Mouse (Mus musculus): Measurements from ENCODE around the gene Grin2d. TPM values are rescaled to one million over a fixed set of nuclear protein-coding genes. Genes with fewer than 3 reads are reported as not detected.

Grin2d gene
- polyA plus RNA-seq, 1 experiment from 2014 or later, result 0.43 TPM

DNA sequence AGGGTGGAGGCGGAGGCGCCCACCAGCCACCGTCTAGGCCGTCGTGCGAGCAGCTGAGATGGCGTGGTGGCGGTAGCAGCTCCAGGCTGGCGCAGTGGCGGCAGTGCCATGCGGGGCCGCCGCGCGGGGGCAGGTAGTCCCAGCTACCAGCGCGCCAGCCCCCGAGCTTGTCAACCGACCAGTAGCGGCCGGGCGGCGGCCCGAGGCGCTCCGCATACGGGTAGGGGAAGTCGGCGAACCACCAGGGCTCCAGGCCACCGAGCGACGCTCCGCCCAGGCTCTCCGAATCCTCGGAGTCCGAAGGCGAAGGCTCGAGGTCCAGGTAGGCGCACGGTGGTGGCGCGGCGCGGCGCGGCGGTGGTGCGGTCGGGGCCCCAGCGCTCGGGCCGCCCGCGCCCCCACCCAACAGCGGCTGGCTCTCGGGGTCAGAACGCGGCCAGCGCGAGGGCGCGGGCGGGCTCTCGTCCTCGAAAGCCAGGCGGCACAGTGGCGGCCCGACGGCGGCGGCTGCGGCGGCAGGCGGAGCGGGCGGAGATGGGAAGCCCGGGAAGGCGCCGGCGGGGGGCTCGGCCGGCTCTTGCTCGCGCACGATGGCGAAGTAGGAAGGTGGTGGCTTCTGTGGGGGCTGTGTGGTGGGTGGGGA lies 44.9 kb downstream of the Grin2d start:
- Histone ChIP-seq H3K9ac (peak overlapping the region; percentile 41), H3K4me1 (ENCODE audit: insufficient read depth) (peaks cover 7% of the 10 kb centered on the region), H3K4me2 (peak overlapping the region; percentile 67), H3K27me3 (ENCODE audit: insufficient read depth, low read length) (peaks cover 47% of the 10 kb centered on the region), H3K4me3 (ENCODE audit: low read depth, low read length) (peak overlapping the region; percentile 44), H3K36me3 (ENCODE audit: insufficient read depth) (peaks cover 13% of the 10 kb centered on the region), H3K27ac (ENCODE audit: low read depth) (no peak overlapping the region), H3K9me3 (ENCODE audit: low read depth, low read length) (no peaks in the 10 kb centered on the region)
- WGBS, result under 1% methylated on average over 77 of the region's 86 CpGs
- TF ChIP-seq CTCF (IDR thresholded peaks at IDR 0.05; ENCODE audit: low read depth), result no peak
- DNase-seq (peak; percentile 50), ATAC-seq (ENCODE audit: insufficient read depth) (no peak)

GRCm38 (mm10) chr7:45832428-45832827 lies 45.8 kb downstream of the Grin2d start:
- peak overlapping the region; percentile 67 for H3K4me2 ChIP-seq
- H3K4me1 ChIP-seq (ENCODE audit: insufficient read depth), result peaks cover 7% of the 10 kb centered on the region
- H3K27ac ChIP-seq (ENCODE audit: low read depth), result no peak overlapping the region
- WGBS, result 9% methylated on average over 30 of the region's 30 CpGs
- H3K27me3 ChIP-seq (ENCODE audit: insufficient read depth, low read length), result peaks cover 47% of the 10 kb centered on the region
- peak overlapping the region; percentile 41; the same call in 1 of the 2 replicates for H3K9ac ChIP-seq
- peaks cover 22% of the 10 kb centered on the region for H3K36me3 ChIP-seq (ENCODE audit: insufficient read depth)
- H3K4me3 ChIP-seq (ENCODE audit: low read depth, low read length), result peak overlapping the region; percentile 44
- H3K9me3 ChIP-seq (ENCODE audit: low read depth, low read length), result no peaks in the 10 kb centered on the region
- ATAC-seq (ENCODE audit: insufficient read depth) (no peak), DNase-seq (no peak)
- TF ChIP-seq CTCF (IDR thresholded peaks at IDR 0.05; ENCODE audit: low read depth), result no peak

DNA sequence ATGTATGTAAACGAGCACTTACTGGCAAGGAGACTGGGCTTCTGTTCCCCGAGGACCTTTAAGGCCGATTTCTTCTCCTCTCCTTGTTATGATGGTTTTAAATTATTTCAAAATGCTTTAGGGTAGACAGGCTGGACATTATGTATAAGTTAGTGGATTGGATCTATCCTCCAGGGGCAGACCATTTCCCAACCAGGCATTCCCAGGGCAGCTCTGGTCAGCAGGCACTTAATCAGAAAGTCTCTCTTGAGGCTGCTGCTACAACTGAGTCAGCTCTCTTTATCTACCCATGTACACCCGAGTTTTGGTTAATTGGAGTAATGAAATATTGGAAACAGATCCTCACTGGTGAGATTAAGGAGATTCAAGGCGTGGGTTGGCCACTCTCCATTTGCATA lies 47.1 kb downstream of the Grin2d start:
- Histone ChIP-seq H3K27ac (ENCODE audit: low read depth) (no peak overlapping the region), H3K27me3 (ENCODE audit: insufficient read depth, low read length) (peaks cover 47% of the 10 kb centered on the region), H3K4me3 (ENCODE audit: low read depth, low read length) (peak overlapping the region; percentile 91)

GRCm38 (mm10) chr7:45830427-45831127 lies 47.6 kb downstream of the Grin2d start, which contains the start of gene Grwd1:
TSS of gene Grwd1 (minus strand) at chr7:45830944.
- H3K4me2 ChIP-seq, result peak within 1 kb of the TSS; percentile 88
- peaks cover 45% of the 10 kb centered on the region for H3K27me3 ChIP-seq (ENCODE audit: insufficient read depth, low read length)
- H3K9me3 ChIP-seq (ENCODE audit: low read depth, low read length), result no peaks in the 10 kb centered on the region
- H3K9ac ChIP-seq, result peak within 1 kb of the TSS; percentile 77
- under 1% methylated on average over 35 of the region's 35 CpGs for WGBS
- DNase-seq, result peak; percentile 95
- H3K27ac ChIP-seq (ENCODE audit: low read depth), result no peak within 1 kb of the TSS
- peaks cover 40% of the 10 kb centered on the region for H3K36me3 ChIP-seq (ENCODE audit: insufficient read depth)
- TF ChIP-seq CTCF (IDR thresholded peaks at IDR 0.05; ENCODE audit: low read depth), result no peak
- H3K4me1 ChIP-seq (ENCODE audit: insufficient read depth), result peaks cover 7% of the 10 kb centered on the region
- peak; percentile 88 for ATAC-seq (ENCODE audit: insufficient read depth)
- peak within 1 kb of the TSS; percentile 91 for H3K4me3 ChIP-seq (ENCODE audit: low read depth, low read length)

More for the DNA sequence above, 47.1 kb downstream of the Grin2d start:
- Histone ChIP-seq H3K9me3 (ENCODE audit: low read depth, low read length) (no peaks in the 10 kb centered on the region), H3K4me1 (ENCODE audit: insufficient read depth) (peaks cover 7% of the 10 kb centered on the region), H3K36me3 (ENCODE audit: insufficient read depth) (peaks cover 35% of the 10 kb centered on the region), H3K9ac (peak overlapping the region; percentile 77; the same call in 1 of the 2 replicates), H3K4me2 (peak overlapping the region; percentile 88)
- DNase-seq (no peak), ATAC-seq (ENCODE audit: insufficient read depth) (no peak; the same call in 1 of the 2 replicates)
- no peak for TF ChIP-seq CTCF (IDR thresholded peaks at IDR 0.05; ENCODE audit: low read depth)
- 22% methylated on average over 5 of the region's 5 CpGs for WGBS

DNA sequence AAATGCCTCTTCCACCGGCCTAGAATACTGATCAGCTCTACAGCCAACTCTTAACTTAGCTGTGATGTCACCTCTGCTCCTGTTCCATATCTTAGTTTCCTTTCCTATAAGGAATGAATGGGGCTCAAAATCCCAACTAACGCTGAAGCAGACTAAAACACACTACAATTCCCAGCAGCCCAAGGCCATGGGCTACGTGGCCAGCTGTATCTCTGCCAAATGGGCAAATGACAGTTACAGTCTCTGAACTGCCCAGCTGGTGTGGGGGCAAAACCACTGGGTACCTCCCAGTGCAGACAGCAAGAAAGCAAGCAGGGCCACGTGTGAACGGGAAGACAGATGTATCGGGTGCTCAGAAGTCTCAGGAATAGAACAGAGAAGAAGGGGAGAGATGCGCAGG lies 51.5 kb downstream of the Grin2d start:
- no peak overlapping the region for H3K4me3 ChIP-seq (ENCODE audit: low read depth, low read length)
- H3K9me3 ChIP-seq (ENCODE audit: low read depth, low read length), result no peaks in the 10 kb centered on the region
- H3K9ac ChIP-seq, result no peak overlapping the region
- H3K4me2 ChIP-seq, result no peak overlapping the region
- no peak for ATAC-seq (ENCODE audit: insufficient read depth)
- H3K4me1 ChIP-seq (ENCODE audit: insufficient read depth), result peaks cover 4% of the 10 kb centered on the region
- peaks cover 7% of the 10 kb centered on the region for H3K27me3 ChIP-seq (ENCODE audit: insufficient read depth, low read length)
- WGBS, result 92% methylated on average over 7 of the region's 7 CpGs
- DNase-seq, result no peak
- no peak overlapping the region for H3K27ac ChIP-seq (ENCODE audit: low read depth)
- TF ChIP-seq CTCF (IDR thresholded peaks at IDR 0.05; ENCODE audit: low read depth), result no peak
- H3K36me3 ChIP-seq (ENCODE audit: insufficient read depth), result peaks cover 74% of the 10 kb centered on the region

DNA sequence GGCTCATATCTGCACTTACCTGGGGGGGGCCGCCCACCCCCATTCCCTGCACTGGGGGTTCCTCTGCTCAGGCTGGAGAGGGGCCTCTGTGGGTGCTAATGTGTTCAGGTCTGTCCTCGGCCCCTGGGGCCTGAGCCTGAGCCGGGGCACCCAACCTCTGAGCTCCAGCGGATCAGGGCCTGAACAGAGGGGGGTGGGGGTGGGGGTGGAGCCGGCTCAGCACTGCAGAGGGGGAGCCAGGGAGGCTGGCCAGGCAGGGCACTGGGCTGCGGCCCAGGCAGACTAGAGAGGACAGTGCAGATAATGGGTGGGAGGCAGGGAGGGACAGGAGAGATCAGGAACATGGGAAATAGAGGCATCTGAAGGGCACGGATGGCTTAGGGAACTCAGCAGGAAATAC lies 53.6 kb downstream of the Grin2d start, which contains the start of gene Kcnj14:
Kcnj14 (minus strand) TSS at position 185 of the 400 bp plus-strand sequence.
- ATAC-seq (ENCODE audit: insufficient read depth) (no peak), DNase-seq (no peak)
- Histone ChIP-seq H3K4me2 (no peak within 1 kb of the TSS), H3K4me3 (ENCODE audit: low read depth, low read length) (no peak within 1 kb of the TSS), H3K27ac (ENCODE audit: low read depth) (no peak within 1 kb of the TSS), H3K27me3 (ENCODE audit: insufficient read depth, low read length) (no peaks in the 10 kb centered on the region), H3K9ac (no peak within 1 kb of the TSS), H3K4me1 (ENCODE audit: insufficient read depth) (no peaks in the 10 kb centered on the region; the same call in 1 of the 2 replicates), H3K9me3 (ENCODE audit: low read depth, low read length) (no peaks in the 10 kb centered on the region), H3K36me3 (ENCODE audit: insufficient read depth) (peaks cover 74% of the 10 kb centered on the region)
- TF ChIP-seq CTCF (IDR thresholded peaks at IDR 0.05; ENCODE audit: low read depth), result no peak
- WGBS, result 64% methylated on average over 7 of the region's 7 CpGs

GRCm38 (mm10) chr7:45820913-45821312 lies 57.3 kb downstream of the Grin2d start:
- H3K27ac ChIP-seq (ENCODE audit: low read depth), result no peak overlapping the region
- no peaks in the 10 kb centered on the region for H3K27me3 ChIP-seq (ENCODE audit: insufficient read depth, low read length)
- no peak overlapping the region for H3K4me2 ChIP-seq
- no peaks in the 10 kb centered on the region for H3K4me1 ChIP-seq (ENCODE audit: insufficient read depth)
- no peak overlapping the region for H3K4me3 ChIP-seq (ENCODE audit: low read depth, low read length)
- no peaks in the 10 kb centered on the region for H3K9me3 ChIP-seq (ENCODE audit: low read depth, low read length)
- DNase-seq, result no peak
- TF ChIP-seq CTCF (IDR thresholded peaks at IDR 0.05; ENCODE audit: low read depth), result no peak
- H3K9ac ChIP-seq, result no peak overlapping the region
- ATAC-seq (ENCODE audit: insufficient read depth), result no peak
- H3K36me3 ChIP-seq (ENCODE audit: insufficient read depth), result peaks cover 37% of the 10 kb centered on the region

All from lung, embryonic 14.5 days (tissue).